Mouse (Mus musculus) splenic B cell, adult 2 months (primary cell): Measurements from ENCODE around the gene 1810055G02Rik.

Experiments used
- DNase-seq: peaks from one replicate; pipeline ENCODE4 v3.0.0-alpha.2; 2011; ENCODE audit warnings: low read depth, low spot score
- H3K27me3 ChIP-seq: 2 replicates; pipeline ENCODE4 v1.6.1; 2012; ENCODE audit warnings: mild to moderate bottlenecking, low read length, moderate library complexity, mixed read lengths; ENCODE audit not compliant: control insufficient read depth, poor library complexity, insufficient read depth, severe bottlenecking
- H3K36me3 ChIP-seq: 2 replicates; pipeline ENCODE4 v1.6.1; 2012; ENCODE audit warnings: mild to moderate bottlenecking, low read length, moderate library complexity, mixed read lengths; ENCODE audit not compliant: control insufficient read depth, poor library complexity, insufficient read depth, severe bottlenecking

The 1810055G02Rik gene

GRCm38 (mm10) chr19:3709013-3709787 lies 1.1 kb downstream of the 1810055G02Rik start:
- no peaks in the 10 kb centered on the region for H3K27me3 ChIP-seq
- DNase-seq = no peak

GRCm38 (mm10) chr19:3710436-3710835 lies 2.3 kb downstream of the 1810055G02Rik start:
- no peak for DNase-seq
- Histone ChIP-seq H3K27me3 (no peaks in the 10 kb centered on the region), H3K36me3 (no peaks in the 10 kb centered on the region)

More at GRCm38 (mm10) chr19:3709013-3709787, 1.1 kb downstream of the 1810055G02Rik start:
- H3K36me3 ChIP-seq = no peaks in the 10 kb centered on the region

GRCm38 (mm10) chr19:3714381-3714780 lies 6.3 kb downstream of the 1810055G02Rik start:
- no peaks in the 10 kb centered on the region for H3K36me3 ChIP-seq
- DNase-seq = no peak
- H3K27me3 ChIP-seq = no peaks in the 10 kb centered on the region

- no peaks in the 10 kb centered on the region for H3K27me3 ChIP-seq
- DNase-seq = peak; percentile 85
Measured at GRCm38 (mm10) chr19:3718481-3719361, 10.6 kb downstream of the 1810055G02Rik start.

GRCm38 (mm10) chr19:3719362-3719891 lies 11.3 kb downstream of the 1810055G02Rik start:
- DNase-seq = peak; percentile 65
- Histone ChIP-seq H3K36me3 (no peaks in the 10 kb centered on the region), H3K27me3 (no peaks in the 10 kb centered on the region)

More at GRCm38 (mm10) chr19:3718481-3719361, 10.6 kb downstream of the 1810055G02Rik start:
- H3K36me3 ChIP-seq = no peaks in the 10 kb centered on the region

GRCm38 (mm10) chr19:3723170-3723569 lies 15.1 kb downstream of the 1810055G02Rik start:
- no peaks in the 10 kb centered on the region for H3K27me3 ChIP-seq
- no peak for DNase-seq
- no peaks in the 10 kb centered on the region for H3K36me3 ChIP-seq

- Histone ChIP-seq H3K36me3 (no peaks in the 10 kb centered on the region), H3K27me3 (no peaks in the 10 kb centered on the region)
- DNase-seq = peak; percentile 79
Measured at GRCm38 (mm10) chr19:3723904-3724303, 15.8 kb downstream of the 1810055G02Rik start.

GRCm38 (mm10) chr19:3724779-3725178 lies 16.7 kb downstream of the 1810055G02Rik start:
- Histone ChIP-seq H3K36me3 (no peaks in the 10 kb centered on the region), H3K27me3 (no peaks in the 10 kb centered on the region)
- DNase-seq = peak; percentile 85

- peak; percentile 23 for DNase-seq
- H3K27me3 ChIP-seq = no peaks in the 10 kb centered on the region
- no peaks in the 10 kb centered on the region for H3K36me3 ChIP-seq
Measured at GRCm38 (mm10) chr19:3728901-3729300, 20.8 kb downstream of the 1810055G02Rik start.

GRCm38 (mm10) chr19:3730781-3731646 lies 22.9 kb downstream of the 1810055G02Rik start:
- Histone ChIP-seq H3K36me3 (no peaks in the 10 kb centered on the region), H3K27me3 (no peaks in the 10 kb centered on the region)
- DNase-seq = peak; percentile 57

- H3K36me3 ChIP-seq = no peaks in the 10 kb centered on the region
- no peak for DNase-seq
- no peaks in the 10 kb centered on the region for H3K27me3 ChIP-seq
Measured at GRCm38 (mm10) chr19:3736001-3736400, 27.9 kb downstream of the 1810055G02Rik start.

- DNase-seq = no peak
- no peaks in the 10 kb centered on the region for H3K27me3 ChIP-seq
Measured at GRCm38 (mm10) chr19:3739650-3740049, 31.6 kb downstream of the 1810055G02Rik start.

GRCm38 (mm10) chr19:3742716-3743115 lies 34.6 kb downstream of the 1810055G02Rik start:
- H3K27me3 ChIP-seq = no peaks in the 10 kb centered on the region
- DNase-seq = no peak
- no peaks in the 10 kb centered on the region for H3K36me3 ChIP-seq

More at GRCm38 (mm10) chr19:3739650-3740049, 31.6 kb downstream of the 1810055G02Rik start:
- H3K36me3 ChIP-seq = no peaks in the 10 kb centered on the region

- Histone ChIP-seq H3K27me3 (no peaks in the 10 kb centered on the region), H3K36me3 (no peaks in the 10 kb centered on the region)
- DNase-seq = no peak
Measured at GRCm38 (mm10) chr19:3743362-3743761, 35.3 kb downstream of the 1810055G02Rik start.
